Mouse (Mus musculus) c-Kit-negative CD71-positive TER-119-positive erythroid progenitor cells, embryonic 14.5 days (primary cell): ENCODE results near the gene Proser3.

ENCODE experiments used
- DNase-seq: peaks from one replicate; pipeline ENCODE4 v3.0.0-alpha.2; 2013; ENCODE audit warnings: low read depth, low spot score

Proser3 gene

DNA sequence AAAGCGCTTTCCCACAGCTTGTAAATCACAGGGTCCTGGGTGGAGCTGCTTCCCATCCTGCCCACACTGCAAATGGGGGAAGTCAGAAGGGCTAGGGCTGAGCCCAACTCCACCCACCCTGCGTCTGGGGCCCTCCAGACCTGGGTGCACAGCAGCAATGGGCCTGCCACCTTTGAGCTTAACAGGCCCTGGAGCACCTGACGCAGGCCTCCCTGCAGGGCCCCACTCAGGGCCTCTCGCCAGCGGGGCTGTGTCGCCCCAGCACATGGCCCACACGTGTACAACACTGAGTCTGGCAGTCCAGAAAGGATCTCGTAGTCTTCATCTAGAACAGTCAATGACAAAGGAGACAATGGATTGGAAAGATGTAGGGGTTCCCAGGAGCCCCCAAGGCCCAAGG, 27.9 kb upstream of the Proser3 start:
- no peak for DNase-seq

DNA sequence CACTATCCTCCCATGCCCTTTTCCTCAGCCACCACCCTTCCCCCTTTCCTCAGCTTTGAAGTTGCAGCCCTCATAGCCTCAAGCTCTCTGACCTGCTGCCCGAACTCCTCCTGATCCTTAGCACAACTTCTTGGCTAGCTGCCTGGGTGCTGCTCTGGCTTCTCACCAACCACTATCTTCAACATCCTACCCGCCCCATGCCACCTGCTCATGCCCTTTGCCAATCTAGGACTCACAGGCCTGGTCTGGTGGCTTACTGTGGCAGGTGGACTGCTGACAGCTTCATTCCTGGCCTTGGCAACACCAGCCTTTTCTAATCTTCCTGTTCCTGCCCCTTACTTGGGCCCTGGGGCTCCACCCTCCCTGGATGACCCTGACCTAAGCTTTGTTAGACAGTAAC, 20.9 kb upstream of the Proser3 start:
- DNase-seq = no peak

GRCm38 (mm10) chr7:30572389-30572788, 20.3 kb upstream of the Proser3 start:
- no peak for DNase-seq

GRCm38 (mm10) chr7:30567555-30567954, 15.5 kb upstream of the Proser3 start:
- no peak for DNase-seq

DNA sequence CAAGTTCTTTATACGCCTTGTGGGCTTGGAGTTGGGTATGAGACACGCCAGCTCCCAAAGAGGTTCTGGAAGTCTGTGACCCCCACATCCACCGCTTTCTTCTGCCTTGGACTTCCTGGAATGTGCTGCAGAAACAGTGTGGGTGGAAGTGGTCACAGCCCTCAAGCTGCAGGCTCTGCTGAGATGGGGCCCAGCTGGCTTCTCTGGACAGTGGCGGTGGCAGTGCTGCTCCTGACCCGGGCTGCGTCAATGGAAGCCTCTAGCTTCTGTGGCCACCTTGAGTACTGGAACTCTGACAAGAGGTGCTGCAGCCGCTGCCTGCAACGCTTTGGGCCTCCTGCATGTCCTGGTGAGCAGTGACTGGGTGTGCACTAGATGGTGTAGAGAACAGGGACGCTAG, 13.9 kb upstream of the Proser3 start:
- DNase-seq = no peak

GRCm38 (mm10) chr7:30564970-30565571, 13.0 kb upstream of the Proser3 start, which contains the start of gene Igflr1:
Igflr1 (plus strand) TSS chr7:30565427.
- DNase-seq = no peak

- DNase-seq = peak; percentile 17
Measured at GRCm38 (mm10) chr7:30563906-30564280, 11.8 kb upstream of the Proser3 start.

- DNase-seq = peak; percentile 96
Measured at GRCm38 (mm10) chr7:30563117-30563905, 11.2 kb upstream of the Proser3 start, which contains the start of the genes U2af1l4, Gm49396 and Psenen. U2af1l4 (plus strand) TSS chr7:30563301. Gm49396 (plus strand) TSS chr7:30563344. Psenen (minus strand) TSS chr7:30563627.

DNA sequence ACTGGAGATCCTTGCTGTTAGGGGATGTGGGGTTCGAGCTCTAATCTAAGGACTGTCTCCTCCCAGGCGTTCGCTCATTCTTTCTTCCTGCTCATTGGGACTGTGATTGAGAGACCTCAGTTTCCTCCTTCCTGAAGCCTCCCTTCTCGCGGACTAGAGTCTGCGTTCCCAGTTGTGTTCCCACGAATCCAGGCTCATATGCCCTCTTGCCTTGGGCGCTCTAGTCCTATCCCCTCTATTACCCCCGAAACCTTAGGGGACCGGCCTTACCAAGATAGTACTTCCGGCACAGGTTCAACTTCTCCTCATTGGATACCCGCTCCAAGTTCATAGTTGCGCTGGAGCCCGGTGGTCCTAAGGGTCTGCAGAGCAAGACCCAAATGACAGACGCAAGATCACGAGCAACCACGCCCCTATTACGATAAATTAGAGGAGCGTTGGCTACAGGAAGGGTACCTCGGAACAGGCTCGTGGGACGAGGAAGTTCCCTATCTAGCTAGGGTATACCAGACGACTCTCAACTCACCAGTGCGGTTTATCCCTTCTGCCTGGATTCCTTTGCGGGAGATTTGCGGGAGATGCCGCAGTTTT, 10.5 kb upstream of the Proser3 start:
- peak; percentile 20 for DNase-seq

DNA sequence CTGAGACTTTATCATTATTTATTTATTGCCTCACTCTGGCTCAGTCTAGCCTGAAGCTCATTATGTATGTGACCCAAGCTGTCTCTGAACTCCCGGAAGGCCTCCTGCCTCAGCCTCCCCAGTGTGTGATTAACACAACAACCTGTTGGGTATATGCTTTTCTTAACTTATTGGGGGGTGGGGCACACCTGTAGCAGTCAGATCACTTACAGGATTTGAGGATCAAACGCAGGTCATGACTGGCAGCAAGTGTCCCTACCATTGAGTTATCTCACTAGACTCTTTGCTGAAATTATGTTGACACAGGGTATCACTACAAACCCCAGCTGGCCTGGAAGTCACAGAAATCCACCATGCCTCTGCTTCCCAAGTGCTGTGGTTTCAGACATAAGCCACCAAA, 8.2 kb upstream of the Proser3 start:
- no peak for DNase-seq

- DNase-seq = peak; percentile 86
Measured at GRCm38 (mm10) chr7:30559443-30559954, 7.4 kb upstream of the Proser3 start, which contains the start of gene Lin37. Lin37 (minus strand) TSS chr7:30559838.

- DNase-seq = peak; percentile 49
Measured at GRCm38 (mm10) chr7:30558656-30559442, 6.8 kb upstream of the Proser3 start.

DNA sequence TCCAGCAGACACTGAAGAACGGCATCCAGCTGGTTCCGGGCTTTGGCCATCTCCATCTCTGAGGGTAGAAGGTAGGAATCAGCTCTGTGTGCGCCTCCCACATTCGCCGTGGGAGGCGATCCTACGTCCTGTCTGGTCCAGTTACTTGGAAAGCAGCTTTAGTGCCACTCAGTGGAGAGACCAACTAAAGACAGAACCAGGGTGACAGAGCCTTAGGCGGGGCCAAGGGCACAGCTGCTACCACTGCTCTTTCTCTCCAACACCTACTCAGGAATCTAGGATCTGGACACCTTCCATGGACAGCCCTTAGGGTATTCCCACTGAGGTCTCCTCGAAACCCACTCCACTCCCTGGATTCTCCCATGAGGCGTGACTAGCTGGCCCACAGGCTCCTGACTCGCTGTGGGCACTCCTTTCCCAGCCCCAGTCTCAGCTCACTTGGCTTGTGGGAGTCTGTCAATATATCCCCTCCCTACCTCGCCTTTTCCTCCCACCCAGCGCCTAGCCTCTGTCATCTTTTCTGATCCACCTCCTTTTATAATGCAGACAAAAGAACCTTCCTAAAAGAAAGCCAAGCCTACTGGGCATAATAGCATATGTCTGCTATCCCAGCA, 5.9 kb upstream of the Proser3 start:
- DNase-seq = no peak

DNA sequence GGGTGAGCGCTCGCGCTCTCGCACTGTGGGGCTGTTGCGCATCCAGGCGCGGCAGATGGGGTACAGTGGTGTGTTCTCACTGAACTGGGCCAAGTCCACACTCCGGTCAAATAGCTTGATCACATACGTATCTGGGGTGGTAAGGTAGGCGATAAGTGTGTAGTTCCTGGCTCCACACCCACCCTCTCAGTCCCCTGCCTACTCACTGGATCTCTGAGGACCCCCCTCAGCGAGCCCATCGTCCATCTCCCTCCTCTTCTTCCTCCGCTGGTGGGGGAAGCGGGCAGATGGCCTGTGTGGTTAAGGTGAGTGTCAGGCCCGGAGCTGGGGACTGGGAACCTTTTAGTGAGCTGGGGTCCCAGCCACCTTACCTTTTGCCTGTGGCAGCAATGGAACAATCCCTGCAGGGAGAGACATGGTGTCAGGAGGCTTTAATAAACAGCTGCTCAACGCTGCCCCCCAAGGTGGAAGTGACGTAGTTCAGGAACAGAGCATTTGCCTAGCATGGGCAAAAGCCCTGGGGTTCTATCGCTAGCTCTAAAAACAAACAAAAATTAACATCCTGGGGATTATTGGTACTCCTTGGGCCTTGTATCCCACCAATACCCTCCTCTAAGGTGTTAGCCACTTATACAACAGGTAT, 4.9 kb upstream of the Proser3 start:
- no peak for DNase-seq

DNA sequence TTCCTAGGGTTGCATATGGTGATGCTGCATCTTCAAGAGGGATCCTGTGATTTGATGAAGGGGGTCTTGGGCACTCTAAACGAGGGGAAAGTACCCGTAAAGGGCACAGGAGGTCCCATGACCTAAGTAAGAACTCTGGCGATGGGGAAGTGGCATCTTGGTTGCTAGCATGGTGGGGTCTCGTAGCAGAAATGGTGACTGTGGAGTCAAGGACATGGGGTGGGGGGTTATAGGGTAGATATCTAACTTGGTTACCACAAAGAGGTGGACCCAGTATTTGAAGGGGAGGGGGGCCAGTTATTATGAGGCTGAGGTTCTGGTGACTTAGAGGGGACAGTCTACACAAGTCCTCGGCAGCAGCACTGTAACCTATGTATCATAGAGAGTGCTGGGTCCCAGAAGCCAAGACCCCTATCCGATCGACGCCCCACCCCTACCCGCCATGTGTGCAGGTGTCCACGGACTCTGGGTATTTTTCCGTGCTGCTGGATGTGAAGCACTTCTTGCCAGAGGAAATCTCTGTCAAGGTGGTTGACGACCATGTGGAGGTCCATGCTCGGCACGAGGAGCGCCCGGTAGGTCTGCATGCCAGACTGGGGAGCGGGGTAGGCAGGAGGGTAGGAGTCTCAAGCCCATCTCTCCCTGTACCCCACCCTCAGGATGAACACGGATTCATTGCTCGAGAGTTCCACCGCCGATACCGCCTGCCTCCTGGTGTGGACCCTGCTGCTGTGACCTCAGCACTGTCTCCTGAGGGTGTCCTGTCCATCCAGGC, 1.9 kb upstream of the Proser3 start:
- no peak for DNase-seq

GRCm38 (mm10) chr7:30553021-30553589, 1.0 kb upstream of the Proser3 start:
- DNase-seq = peak; percentile 28

- DNase-seq = no peak
Measured at GRCm38 (mm10) chr7:30551445-30552101, 526 bp downstream of the Proser3 start.

- DNase-seq = no peak
Measured at GRCm38 (mm10) chr7:30550603-30551002, 1.5 kb downstream of the Proser3 start.

DNA sequence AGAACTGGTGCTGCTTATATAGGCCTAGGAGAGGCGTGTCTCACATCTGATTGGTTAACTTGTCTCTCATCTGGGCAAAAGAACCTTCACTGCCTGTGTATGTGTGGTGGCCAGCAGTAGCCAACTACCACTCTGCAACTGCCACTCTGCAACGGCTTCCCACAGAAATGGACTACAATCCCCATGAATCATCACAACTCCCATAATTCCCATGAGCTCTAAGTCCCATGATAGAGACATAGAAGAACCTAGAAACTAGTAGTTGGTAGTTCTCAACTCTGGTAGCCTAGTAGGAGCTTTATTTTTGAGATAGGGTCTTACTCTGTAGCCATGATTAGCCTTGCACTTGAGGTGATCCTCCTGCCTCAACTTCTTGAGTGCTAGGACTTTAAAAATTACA, 2.2 kb downstream of the Proser3 start:
- no peak for DNase-seq
